Mouse (Mus musculus): ENCODE data around the gene Sik3. TPM values are rescaled to one million over a fixed set of nuclear protein-coding genes. Genes with fewer than 3 reads are reported as not detected.

The Sik3 gene
- polyA plus RNA-seq, 1 experiment from 2014 or later: 8.4 TPM

GRCm38 (mm10) chr9:46042387-46042786 lies 29.8 kb downstream of the Sik3 start:
- Histone ChIP-seq H3K4me1 (peaks cover 8% of the 10 kb centered on the region), H3K4me3 (no peak overlapping the region), H3K36me3 (replicated peaks) (peaks cover 14% of the 10 kb centered on the region), H3K27me3 (replicated peaks; ENCODE audit: low read depth, poor library complexity, severe bottlenecking) (no peaks in the 10 kb centered on the region), H3K27ac (replicated peaks) (no peak overlapping the region), H3K9me3 (no peaks in the 10 kb centered on the region)
- DNase-seq (ENCODE audit: low spot score): no peak
- WGBS: 87% methylated on average over 3 of the region's 3 CpGs

- WGBS: 90% methylated on average over 8 of the region's 8 CpGs
- Histone ChIP-seq H3K27me3 (replicated peaks; ENCODE audit: low read depth, poor library complexity, severe bottlenecking) (no peaks in the 10 kb centered on the region), H3K27ac (replicated peaks) (no peak overlapping the region), H3K36me3 (replicated peaks) (peaks cover 18% of the 10 kb centered on the region), H3K4me3 (no peak overlapping the region), H3K9me3 (no peaks in the 10 kb centered on the region), H3K4me1 (peaks cover 8% of the 10 kb centered on the region)
- no peak for DNase-seq (ENCODE audit: low spot score)
Measured at GRCm38 (mm10) chr9:46043626-46044025, 31.0 kb downstream of the Sik3 start.

- Histone ChIP-seq H3K27ac (replicated peaks) (no peak overlapping the region), H3K4me1 (peaks cover 27% of the 10 kb centered on the region), H3K9me3 (no peaks in the 10 kb centered on the region), H3K36me3 (replicated peaks) (0 out of 2 replicates have a peak, but pooled peaks cover 5% of the 10 kb centered on the region), H3K27me3 (replicated peaks; ENCODE audit: low read depth, poor library complexity, severe bottlenecking) (no peaks in the 10 kb centered on the region), H3K4me3 (no peak overlapping the region)
- 80% methylated on average over 11 of the region's 11 CpGs for WGBS
- DNase-seq (ENCODE audit: low spot score): no peak
Measured at GRCm38 (mm10) chr9:46046724-46047517, 34.3 kb downstream of the Sik3 start.

- 73% methylated on average over 7 of the region's 7 CpGs for WGBS
- no peak overlapping the region for H3K27ac ChIP-seq (replicated peaks)
- no peaks in the 10 kb centered on the region for H3K27me3 ChIP-seq (replicated peaks; ENCODE audit: low read depth, poor library complexity, severe bottlenecking)
- peaks cover 39% of the 10 kb centered on the region for H3K4me1 ChIP-seq
- 0 out of 2 replicates have a peak, but pooled peaks cover 5% of the 10 kb centered on the region for H3K36me3 ChIP-seq (replicated peaks)
- DNase-seq (ENCODE audit: low spot score): no peak
- H3K4me3 ChIP-seq: no peak overlapping the region
- no peaks in the 10 kb centered on the region for H3K9me3 ChIP-seq
Measured at GRCm38 (mm10) chr9:46049525-46049924, 36.9 kb downstream of the Sik3 start.

- Histone ChIP-seq H3K9me3 (no peaks in the 10 kb centered on the region), H3K27ac (replicated peaks) (no peak overlapping the region), H3K4me3 (no peak overlapping the region), H3K36me3 (replicated peaks) (0 out of 2 replicates have a peak, but pooled peaks cover 5% of the 10 kb centered on the region), H3K27me3 (replicated peaks; ENCODE audit: low read depth, poor library complexity, severe bottlenecking) (no peaks in the 10 kb centered on the region), H3K4me1 (peaks cover 44% of the 10 kb centered on the region)
- WGBS: 79% methylated on average over 8 of the region's 8 CpGs
- no peak for DNase-seq (ENCODE audit: low spot score)
Measured at GRCm38 (mm10) chr9:46050203-46050602, 37.6 kb downstream of the Sik3 start.

GRCm38 (mm10) chr9:46053014-46053666 lies 40.5 kb downstream of the Sik3 start:
- no peaks in the 10 kb centered on the region for H3K9me3 ChIP-seq
- peaks cover 49% of the 10 kb centered on the region for H3K4me1 ChIP-seq
- H3K4me3 ChIP-seq: no peak overlapping the region
- H3K27me3 ChIP-seq (replicated peaks; ENCODE audit: low read depth, poor library complexity, severe bottlenecking): no peaks in the 10 kb centered on the region
- 87% methylated on average over 9 of the region's 9 CpGs for WGBS
- no peak overlapping the region for H3K27ac ChIP-seq (replicated peaks)
- DNase-seq (ENCODE audit: low spot score): no peak
- H3K36me3 ChIP-seq (replicated peaks): 0 out of 2 replicates have a peak, but pooled peaks cover 5% of the 10 kb centered on the region

- H3K27me3 ChIP-seq (replicated peaks; ENCODE audit: low read depth, poor library complexity, severe bottlenecking): no peaks in the 10 kb centered on the region
- no peaks in the 10 kb centered on the region; the same call in 1 of the 2 replicates for H3K36me3 ChIP-seq (replicated peaks)
- no peak overlapping the region for H3K4me3 ChIP-seq
- peaks cover 24% of the 10 kb centered on the region for H3K4me1 ChIP-seq
- H3K9me3 ChIP-seq: no peaks in the 10 kb centered on the region
- no peak for DNase-seq (ENCODE audit: low spot score)
- 86% methylated on average over 3 of the region's 3 CpGs for WGBS
- no peak overlapping the region for H3K27ac ChIP-seq (replicated peaks)
Measured at GRCm38 (mm10) chr9:46058065-46058464, 45.4 kb downstream of the Sik3 start.

GRCm38 (mm10) chr9:46060249-46060648 lies 47.6 kb downstream of the Sik3 start:
- Histone ChIP-seq H3K4me3 (no peak overlapping the region), H3K4me1 (peaks cover 13% of the 10 kb centered on the region), H3K27ac (replicated peaks) (no peak overlapping the region), H3K9me3 (no peaks in the 10 kb centered on the region), H3K36me3 (replicated peaks) (no peaks in the 10 kb centered on the region; the same call in 1 of the 2 replicates), H3K27me3 (replicated peaks; ENCODE audit: low read depth, poor library complexity, severe bottlenecking) (no peaks in the 10 kb centered on the region)
- DNase-seq (ENCODE audit: low spot score): no peak
- 89% methylated on average over 2 of the region's 2 CpGs for WGBS

- Histone ChIP-seq H3K27ac (replicated peaks) (no peak overlapping the region), H3K4me1 (peaks cover 14% of the 10 kb centered on the region), H3K9me3 (no peaks in the 10 kb centered on the region), H3K4me3 (no peak overlapping the region), H3K27me3 (replicated peaks; ENCODE audit: low read depth, poor library complexity, severe bottlenecking) (no peaks in the 10 kb centered on the region), H3K36me3 (replicated peaks) (no peaks in the 10 kb centered on the region; the same call in 1 of the 2 replicates)
- WGBS: 81% methylated on average over 9 of the region's 9 CpGs
- no peak for DNase-seq (ENCODE audit: low spot score)
Measured at GRCm38 (mm10) chr9:46061696-46062425, 49.2 kb downstream of the Sik3 start.

GRCm38 (mm10) chr9:46064331-46064730 lies 51.7 kb downstream of the Sik3 start:
- WGBS: 93% methylated on average over 7 of the region's 7 CpGs
- no peaks in the 10 kb centered on the region for H3K36me3 ChIP-seq (replicated peaks)

GRCm38 (mm10) chr9:46066711-46067110 lies 54.1 kb downstream of the Sik3 start:
- Histone ChIP-seq H3K27me3 (replicated peaks; ENCODE audit: low read depth, poor library complexity, severe bottlenecking) (no peaks in the 10 kb centered on the region), H3K4me3 (no peak overlapping the region), H3K36me3 (replicated peaks) (no peaks in the 10 kb centered on the region), H3K27ac (replicated peaks) (no peak overlapping the region), H3K4me1 (peaks cover 48% of the 10 kb centered on the region), H3K9me3 (no peaks in the 10 kb centered on the region)
- DNase-seq (ENCODE audit: low spot score): no peak
- 67% methylated on average over 4 of the region's 4 CpGs for WGBS

More at GRCm38 (mm10) chr9:46064331-46064730, 51.7 kb downstream of the Sik3 start:
- H3K4me1 ChIP-seq: peaks cover 31% of the 10 kb centered on the region
- H3K27me3 ChIP-seq (replicated peaks; ENCODE audit: low read depth, poor library complexity, severe bottlenecking): no peaks in the 10 kb centered on the region
- no peak overlapping the region for H3K27ac ChIP-seq (replicated peaks)
- no peak for DNase-seq (ENCODE audit: low spot score)
- H3K9me3 ChIP-seq: no peaks in the 10 kb centered on the region
- no peak overlapping the region for H3K4me3 ChIP-seq

- Histone ChIP-seq H3K4me1 (peaks cover 52% of the 10 kb centered on the region), H3K4me3 (no peak overlapping the region), H3K36me3 (replicated peaks) (no peaks in the 10 kb centered on the region), H3K27me3 (replicated peaks; ENCODE audit: low read depth, poor library complexity, severe bottlenecking) (no peaks in the 10 kb centered on the region), H3K9me3 (no peaks in the 10 kb centered on the region), H3K27ac (replicated peaks) (peak overlapping the region; percentile 40; the same call in 1 of the 2 replicates)
- 62% methylated on average over 7 of the region's 7 CpGs for WGBS
- peak; percentile 51 for DNase-seq (ENCODE audit: low spot score)
Measured at GRCm38 (mm10) chr9:46067691-46068090, 55.1 kb downstream of the Sik3 start.
